Mouse (Mus musculus) lung, adult 18-20 months (tissue): ENCODE measurements around the gene Cntrl.

Experiments used
- DNase-seq, 2 experiments: peaks; one replicate each; pipeline ENCODE4 v3.0.0; 2022; ENCODE audit warnings: mixed read lengths in 2 of 2

Gene Cntrl

GRCm38 (mm10) chr2:35131991-35132661 lies 22.8 kb downstream of the Cntrl start:
- peak; percentile 97 to 98 for DNase-seq

GRCm38 (mm10) chr2:35132662-35133055 lies 23.4 kb downstream of the Cntrl start:
- no peak for DNase-seq

- DNase-seq, result no peak
Measured at GRCm38 (mm10) chr2:35133891-35134290, 24.6 kb downstream of the Cntrl start.

- no peak for DNase-seq
Measured at GRCm38 (mm10) chr2:35138576-35138975, 29.3 kb downstream of the Cntrl start.

DNA sequence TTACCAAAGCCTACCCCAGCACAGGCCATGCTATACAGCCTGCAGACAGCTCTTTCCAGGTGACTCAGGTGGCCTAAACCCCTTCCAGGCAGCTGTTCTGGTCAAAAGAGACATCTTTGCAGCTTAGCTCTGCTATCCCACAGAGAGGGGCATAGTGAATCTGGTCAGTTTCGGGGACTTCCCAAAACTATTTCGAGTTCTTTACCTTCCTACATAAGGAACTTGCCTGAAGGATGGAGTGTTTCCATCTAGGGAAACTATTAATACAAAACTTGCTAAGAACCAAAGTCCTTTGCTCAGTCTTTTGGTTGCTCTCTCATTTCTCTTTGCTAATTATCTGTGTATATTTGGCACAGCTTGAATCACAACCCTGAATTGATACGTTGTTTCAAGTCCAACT lies 32.4 kb downstream of the Cntrl start:
- DNase-seq, result no peak

DNA sequence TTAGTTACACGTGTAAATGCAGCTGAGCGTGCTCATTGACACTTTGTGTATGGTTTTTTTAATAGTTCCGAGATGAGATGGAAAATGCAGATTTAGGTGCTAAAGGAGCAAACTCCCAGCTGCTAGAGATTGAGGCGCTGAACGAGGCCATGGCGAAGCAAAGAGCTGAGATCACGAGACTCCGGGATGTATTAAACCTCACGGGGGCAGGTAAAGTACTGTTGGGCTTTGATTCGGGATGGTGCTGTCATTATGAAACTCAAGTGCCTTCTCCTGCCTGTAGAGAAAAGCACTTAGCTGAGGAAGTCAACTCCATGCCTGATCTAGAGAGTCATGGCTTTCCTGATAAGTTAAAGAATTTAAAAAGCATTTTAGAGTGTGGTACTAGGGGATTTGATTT lies 39.5 kb downstream of the Cntrl start:
- DNase-seq, result no peak

- DNase-seq, result no peak
Measured at GRCm38 (mm10) chr2:35151303-35151882, 42.1 kb downstream of the Cntrl start.

DNA sequence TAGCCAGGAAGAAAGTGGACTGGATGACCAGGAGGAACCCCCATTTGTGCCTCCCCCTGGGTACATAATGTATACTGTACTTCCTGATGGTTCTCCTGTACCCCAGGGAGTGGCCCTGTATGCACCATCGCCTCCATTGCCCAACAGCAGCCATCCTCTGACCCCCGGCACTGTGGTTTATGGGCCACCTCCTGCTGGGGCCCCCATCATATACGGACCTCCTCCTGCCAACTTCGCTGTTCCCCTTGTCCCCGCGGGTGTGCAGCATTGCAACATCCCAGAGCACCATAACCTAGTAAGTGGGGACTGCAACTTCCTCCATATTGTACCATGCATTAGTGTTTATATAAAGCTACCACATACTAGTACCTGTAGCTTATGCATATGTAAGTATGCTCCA lies 43.9 kb downstream of the Cntrl start:
- no peak for DNase-seq

- DNase-seq, result no peak
Measured at GRCm38 (mm10) chr2:35153844-35154554, 44.7 kb downstream of the Cntrl start.

DNA sequence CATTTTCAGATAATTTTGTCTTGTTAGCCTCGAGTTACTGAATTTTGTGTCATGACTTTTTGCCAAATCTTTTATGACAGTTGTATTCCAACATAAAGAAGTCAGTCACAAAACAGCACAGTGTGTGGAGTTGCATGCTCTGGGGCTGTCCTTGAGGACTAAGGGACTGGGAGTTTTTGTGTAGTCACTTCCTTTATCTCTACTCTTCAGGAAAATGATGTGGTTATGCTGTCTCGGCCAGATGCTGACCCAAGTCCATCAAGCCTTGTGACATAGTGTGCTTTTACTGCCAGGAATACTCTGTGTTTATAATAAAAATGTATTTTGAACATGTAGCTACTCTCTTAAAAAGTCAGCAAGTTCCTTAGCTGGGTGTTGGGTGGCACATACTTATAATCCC lies 47.7 kb downstream of the Cntrl start:
- no peak for DNase-seq

GRCm38 (mm10) chr2:35157836-35158235 lies 48.5 kb downstream of the Cntrl start:
- DNase-seq, result peak in 1 of 2 experiments; percentile 30

- DNase-seq, result no peak
Measured at GRCm38 (mm10) chr2:35158358-35158757, 49.1 kb downstream of the Cntrl start.

- DNase-seq, result peak; percentile 59 to 64
Measured at GRCm38 (mm10) chr2:35160206-35160605, 50.9 kb downstream of the Cntrl start.

- DNase-seq, result no peak
Measured at GRCm38 (mm10) chr2:35161846-35162488, 52.7 kb downstream of the Cntrl start.

DNA sequence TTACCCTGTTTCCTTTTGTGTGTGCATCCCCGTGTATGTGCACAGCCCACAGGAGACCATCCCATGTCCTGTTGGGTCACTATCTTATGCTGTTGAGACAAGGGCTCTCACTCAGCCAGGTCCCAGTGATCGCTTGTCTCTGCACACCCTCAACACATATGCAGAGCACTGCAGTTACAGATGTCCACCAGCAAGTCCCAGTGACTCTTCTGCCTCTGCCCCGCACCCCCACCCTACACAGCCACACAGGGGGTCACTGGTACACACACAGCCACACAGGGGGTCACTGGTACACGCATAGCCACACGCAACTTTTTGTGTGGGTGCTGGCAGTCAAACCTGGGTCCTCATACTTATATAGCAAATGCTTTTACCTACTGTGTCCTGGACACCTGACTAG lies 54.1 kb downstream of the Cntrl start:
- DNase-seq, result no peak

GRCm38 (mm10) chr2:35165416-35165815 lies 56.1 kb downstream of the Cntrl start:
- DNase-seq, result no peak

GRCm38 (mm10) chr2:35166816-35167215 lies 57.5 kb downstream of the Cntrl start:
- no peak for DNase-seq

- no peak for DNase-seq
Measured at GRCm38 (mm10) chr2:35169452-35169851, 60.2 kb downstream of the Cntrl start.

GRCm38 (mm10) chr2:35171341-35171861 lies 62.1 kb downstream of the Cntrl start:
- peak; percentile 90 to 92 for DNase-seq

DNA sequence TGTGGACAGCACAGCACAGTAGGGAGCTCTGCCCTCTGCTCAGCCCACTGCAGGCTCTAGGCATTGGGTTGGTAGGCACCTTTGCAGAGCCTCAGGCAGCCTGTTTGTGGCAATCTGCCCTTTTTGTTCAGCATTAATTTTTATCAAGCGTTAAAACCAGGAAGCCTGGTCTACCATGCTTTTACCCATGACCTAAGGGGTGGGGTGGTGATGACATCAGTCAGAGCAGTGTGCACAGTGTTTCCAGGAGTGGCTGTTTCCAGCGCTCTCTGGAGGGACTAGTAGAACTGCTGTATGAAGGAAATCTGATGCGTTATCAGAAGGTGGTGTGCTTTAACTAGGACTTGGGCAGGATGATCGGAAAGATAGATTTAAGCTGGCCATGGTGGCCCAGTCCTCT lies 63.0 kb downstream of the Cntrl start:
- DNase-seq, result no peak

DNA sequence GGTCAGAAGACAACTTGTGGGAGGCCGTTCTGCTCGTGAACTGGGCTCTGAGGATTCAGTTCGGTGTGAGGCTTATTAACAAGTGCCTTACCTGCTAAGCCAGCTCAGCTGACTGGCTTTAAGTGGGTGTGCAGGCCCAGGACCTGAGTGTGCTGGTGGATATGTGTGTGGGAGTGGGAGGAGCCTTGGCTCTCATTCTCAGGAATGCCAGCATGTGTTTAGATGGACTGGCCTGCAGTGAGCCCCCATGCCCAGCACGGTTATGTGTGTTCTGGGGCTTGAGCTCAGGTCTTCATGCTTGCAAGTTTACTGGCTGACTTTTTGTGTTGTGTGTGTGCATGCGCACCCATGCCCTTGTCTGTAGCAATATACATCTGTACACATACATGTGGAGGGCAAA lies 64.4 kb downstream of the Cntrl start:
- no peak for DNase-seq

DNA sequence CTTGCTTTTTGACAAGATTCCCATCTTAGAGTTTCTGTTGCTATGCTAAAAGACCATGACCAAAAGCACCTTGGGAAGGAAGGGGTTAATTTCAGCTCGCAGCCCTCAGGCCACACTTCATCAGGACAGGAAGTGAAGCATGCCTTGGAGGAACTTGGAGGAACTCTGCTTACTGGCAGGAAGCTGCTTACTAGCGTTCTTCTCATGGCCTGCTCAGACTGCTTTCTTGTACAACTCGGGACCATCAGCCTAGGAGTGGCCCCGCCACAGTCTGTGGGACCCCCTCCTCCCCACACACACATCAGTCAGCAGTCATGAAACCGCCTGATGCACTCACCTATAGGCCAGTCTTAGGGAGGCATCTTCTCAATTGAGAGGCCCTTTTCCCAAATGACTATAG lies 64.8 kb downstream of the Cntrl start:
- no peak for DNase-seq

GRCm38 (mm10) chr2:35175281-35176065 lies 66.2 kb downstream of the Cntrl start:
- no peak for DNase-seq
